Mouse (Mus musculus) lung, adult 2 months (tissue): ENCODE data around the gene Pkd2l1. TPM values are rescaled to one million over a fixed set of nuclear protein-coding genes. Genes with fewer than 3 reads are reported as not detected.

ENCODE experiments used
- DNase-seq: peaks from one replicate; pipeline ENCODE4 v3.0.0; 2022
- H3K4me1 ChIP-seq: fragments of 200-500 bp; 2 replicates; pipeline ENCODE4 v1.6.1; 2011; ENCODE audit warnings: low read length; ENCODE audit not compliant: control insufficient read depth, insufficient read depth
- H3K4me3 ChIP-seq: fragments of 200-500 bp; replicated peaks from 2 replicates; pipeline ENCODE3; 2011; ENCODE audit warnings: low read depth, mild to moderate bottlenecking, control low read depth, low read length; ENCODE audit errors: extremely low read depth
- CTCF ChIP-seq: fragments of 200-500 bp; IDR thresholded peaks from 2 replicates; pipeline ENCODE4 v1.5.1; 2011; ENCODE audit warnings: mild to moderate bottlenecking, low read length, control low read depth; ENCODE audit not compliant: insufficient read depth
- POLR2A ChIP-seq: fragments of 200-500 bp; IDR thresholded peaks from 2 replicates; pipeline ENCODE4 v1.6.1; 2011; ENCODE audit warnings: low read depth, mild to moderate bottlenecking, control low read depth, low read length, borderline replicate concordance; ENCODE audit errors: extremely low read depth
- WGBS: fragments of 180-500 bp; shearing (Covaris S2); methylation state at CpG from one replicate; pipeline ENCODE4 v1.1.7; 2018; 5-methylcytosine and 5-hydroxymethylcytosine counted together
- polyA plus RNA-seq: library from polyadenylated mRNA; depleted of rRNA; stranded (reverse); fragments of >200 nt; gene quantifications from 2 replicates; pipeline ENCODE4 v1.2.3, GENCODE M21; 2012; rRNA removed

The Pkd2l1 gene
- 0.03 and 0.06 TPM in 2 replicates for polyA plus RNA-seq

DNA sequence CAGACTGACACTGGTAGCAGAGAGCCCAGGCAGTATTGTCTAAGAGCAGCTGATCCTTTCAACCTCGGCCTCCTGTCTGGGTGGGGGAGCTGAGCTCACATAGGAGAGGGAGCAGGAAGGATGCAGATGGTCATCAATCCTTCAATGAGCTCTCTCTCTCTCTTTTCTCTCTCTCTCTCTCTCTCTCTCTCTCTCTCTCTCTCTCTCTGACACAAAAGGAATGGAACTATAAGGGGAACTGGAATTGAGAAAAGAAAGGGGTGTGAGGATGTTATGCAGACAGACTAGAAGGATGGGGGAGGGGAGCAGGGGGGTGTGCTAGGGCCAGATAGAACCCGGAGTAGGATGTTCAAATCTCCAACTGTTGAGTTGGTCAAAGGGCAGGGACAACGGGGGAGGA lies at the start of gene Pkd2l1:
Gene Pkd2l1 (minus strand): TSS at position 101 of the 400 bp plus-strand sequence.
- DNase-seq = no peak
- 34% methylated on average over 3 of the region's 3 CpGs for WGBS
- TF ChIP-seq POLR2A = no peak
- no peak for TF ChIP-seq CTCF
- Histone ChIP-seq H3K4me3 (no peak within 1 kb of the TSS), H3K4me1 (no peaks in the 10 kb centered on the region)

DNA sequence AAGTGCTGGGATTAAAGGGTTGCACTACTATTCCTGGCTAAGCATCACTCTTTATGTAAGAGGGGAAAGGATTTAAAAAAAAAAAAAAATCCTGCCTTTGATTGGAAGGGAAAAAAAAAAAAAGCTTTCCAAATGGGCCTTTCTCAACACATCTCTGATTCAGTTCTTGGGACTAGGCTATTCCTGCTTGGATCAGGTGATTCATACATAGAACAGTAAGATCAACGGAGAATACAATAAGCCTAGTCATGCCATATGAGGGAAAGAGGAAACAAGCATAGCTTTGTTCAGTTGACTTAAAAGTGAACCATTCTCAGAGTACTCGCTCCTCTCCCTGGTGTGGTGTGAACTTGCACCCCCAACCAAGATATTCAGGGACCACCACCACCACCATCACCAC lies 46.7 kb upstream of the Pkd2l1 start:
- TF ChIP-seq POLR2A = no peak
- 59% methylated on average over 2 of the region's 2 CpGs for WGBS
- Histone ChIP-seq H3K4me3 (no peak overlapping the region), H3K4me1 (no peaks in the 10 kb centered on the region)
- DNase-seq = no peak

DNA sequence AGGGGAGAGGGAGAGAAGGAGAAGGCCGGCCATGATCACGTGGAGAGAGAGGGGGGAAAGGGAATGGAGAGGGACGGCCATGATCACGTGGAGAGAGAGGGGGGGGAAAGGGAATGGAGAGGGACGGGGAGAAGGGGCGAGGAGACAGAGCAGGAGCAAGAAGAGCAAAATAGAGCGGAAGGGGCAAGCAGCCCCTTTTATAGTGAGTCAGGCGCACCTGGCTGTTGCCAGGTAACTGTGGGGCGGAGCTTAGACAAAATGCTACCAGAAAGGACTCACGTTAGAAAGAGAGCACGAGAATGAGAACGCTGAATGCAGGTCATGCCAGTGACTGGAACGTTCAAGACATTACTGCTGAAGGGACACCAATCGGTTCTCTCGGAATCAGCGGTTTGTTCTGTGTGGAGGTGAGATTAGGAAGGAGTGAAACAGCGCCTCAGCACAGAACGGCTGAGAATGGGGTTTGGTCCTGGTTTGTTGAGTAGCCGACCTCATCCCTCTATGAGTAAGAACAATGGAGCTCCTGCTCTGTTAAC lies 45.3 kb upstream of the Pkd2l1 start:
- TF ChIP-seq CTCF = no peak
- DNase-seq = no peak

DNA sequence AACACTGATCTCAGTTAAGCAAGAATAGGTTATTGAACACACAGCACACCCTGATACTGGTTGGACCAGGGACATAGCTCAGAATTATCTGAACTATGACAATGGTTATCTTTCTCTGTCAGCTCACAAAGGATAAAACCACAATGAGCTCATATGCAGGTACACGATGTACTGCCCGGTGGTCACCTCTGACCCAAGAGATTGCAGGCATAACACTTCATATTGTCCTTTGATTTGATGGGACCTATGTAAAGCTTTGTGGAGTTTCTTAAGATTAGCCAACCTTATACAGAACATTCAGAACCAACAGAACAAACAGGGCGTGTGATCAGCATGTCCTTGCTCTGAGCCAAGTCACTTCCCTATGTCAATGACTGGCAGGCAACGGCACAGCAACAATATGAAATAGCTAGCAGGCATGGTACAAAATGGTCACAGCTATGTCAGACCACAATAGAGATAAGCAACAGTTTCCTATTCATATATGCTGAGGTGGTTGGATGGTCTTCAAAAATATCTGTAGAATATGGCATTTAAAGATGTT lies 39.4 kb upstream of the Pkd2l1 start:
- no peaks in the 10 kb centered on the region for H3K4me1 ChIP-seq
- no peak overlapping the region for H3K4me3 ChIP-seq
- TF ChIP-seq CTCF (no peak), POLR2A (no peak)
- no peak for DNase-seq
- WGBS = 85% methylated on average over 4 of the region's 4 CpGs

More for the DNA sequence above, 45.3 kb upstream of the Pkd2l1 start:
- H3K4me3 ChIP-seq = peak overlapping the region; percentile 32
- H3K4me1 ChIP-seq = no peaks in the 10 kb centered on the region
- WGBS = 17% methylated on average over 19 of the region's 19 CpGs

DNA sequence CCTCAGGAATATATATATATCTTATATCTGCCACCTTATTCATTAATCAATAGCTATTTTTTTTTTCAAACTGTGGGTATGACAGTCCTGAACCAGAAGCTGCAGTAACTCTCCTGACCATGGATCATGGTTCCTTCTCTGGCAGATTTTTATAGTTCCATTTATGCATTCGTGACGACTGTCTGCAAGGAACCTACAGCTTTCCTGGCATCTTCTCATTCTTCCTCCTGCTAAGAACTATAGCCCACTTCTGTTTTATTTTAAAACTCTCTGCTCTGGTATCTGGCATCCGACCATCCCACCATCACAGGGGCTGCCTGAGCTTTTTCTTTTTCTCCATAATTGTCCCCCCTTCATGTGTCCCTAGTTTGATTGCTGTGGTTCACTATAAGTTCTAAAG lies 38.0 kb upstream of the Pkd2l1 start:
- no peak for TF ChIP-seq CTCF
- no peak for TF ChIP-seq POLR2A
- no peak overlapping the region for H3K4me3 ChIP-seq
- 76% methylated on average over 3 of the region's 3 CpGs for WGBS
- no peak for DNase-seq
- no peaks in the 10 kb centered on the region for H3K4me1 ChIP-seq

DNA sequence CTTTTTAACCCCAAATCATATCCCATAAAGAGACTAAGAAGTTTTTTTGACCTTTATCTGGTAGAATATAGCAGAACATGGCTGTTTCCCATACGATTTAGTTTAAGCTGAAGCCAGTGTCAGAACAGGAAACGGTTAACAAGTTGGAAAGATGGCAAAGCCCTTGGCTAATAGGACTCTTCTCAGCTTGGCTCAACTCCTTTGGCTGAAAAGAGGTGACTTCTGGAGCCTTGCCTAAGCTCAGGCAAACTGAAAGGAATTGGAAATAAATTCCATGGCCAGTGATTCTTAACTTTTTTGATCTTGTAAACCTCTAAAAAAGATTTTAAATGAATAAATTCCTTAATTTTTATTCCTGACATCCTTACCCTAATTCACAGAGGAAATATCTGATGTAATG lies 37.5 kb upstream of the Pkd2l1 start:
- 49% methylated on average over 2 of the region's 2 CpGs for WGBS
- no peak for DNase-seq
- Histone ChIP-seq H3K4me3 (no peak overlapping the region), H3K4me1 (no peaks in the 10 kb centered on the region)
- TF ChIP-seq CTCF (no peak), POLR2A (no peak)

DNA sequence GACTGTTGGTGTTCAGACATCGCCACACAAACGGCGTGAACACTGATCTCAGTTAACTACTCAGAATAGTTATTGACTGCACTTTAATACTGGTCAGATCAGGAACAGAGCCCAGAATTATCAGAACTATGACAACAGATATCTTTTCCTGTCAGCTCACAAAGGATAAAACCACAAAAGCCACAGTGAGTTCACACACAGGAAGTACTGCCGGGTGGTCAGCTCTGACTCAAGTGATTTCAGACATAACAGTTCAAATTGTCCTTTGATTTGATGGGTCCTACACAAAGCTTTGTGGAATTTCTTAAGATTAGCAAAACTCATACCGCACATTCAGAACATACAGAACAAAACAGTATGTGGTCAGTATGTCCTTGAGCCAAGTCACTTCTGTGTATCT lies 33.5 kb upstream of the Pkd2l1 start:
- H3K4me1 ChIP-seq = no peaks in the 10 kb centered on the region
- H3K4me3 ChIP-seq = no peak overlapping the region
- 70% methylated on average over 5 of the region's 5 CpGs for WGBS
- TF ChIP-seq CTCF = no peak
- no peak for DNase-seq

DNA sequence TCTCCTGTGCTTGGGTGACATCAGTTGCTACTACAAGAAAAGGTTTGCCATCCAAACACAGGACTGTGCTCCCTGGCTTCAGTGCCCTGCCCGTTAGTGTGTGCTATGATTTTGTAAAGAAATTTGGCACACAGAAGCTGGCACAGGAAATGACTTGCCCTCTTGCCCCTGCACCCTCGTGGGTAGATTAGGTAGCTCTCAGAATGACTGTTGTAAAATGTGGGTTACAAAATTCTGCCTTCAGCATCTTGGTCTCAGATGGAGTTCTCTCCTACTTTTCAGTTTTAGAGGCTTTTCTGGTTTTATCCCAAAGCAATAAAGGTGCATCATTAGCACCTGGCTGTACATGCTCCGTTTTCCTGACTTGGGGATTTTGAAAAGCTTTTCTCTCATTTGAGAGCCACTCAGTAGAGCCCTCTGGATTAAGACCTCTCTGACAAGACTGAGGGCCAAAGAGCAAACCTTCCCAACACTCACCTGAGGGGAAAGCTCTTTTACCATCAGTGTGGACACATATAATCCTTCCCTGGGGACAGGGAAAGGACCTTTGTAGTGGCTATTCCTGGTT lies 25.8 kb upstream of the Pkd2l1 start:
- no peak for DNase-seq
- 36% methylated on average over 3 of the region's 3 CpGs for WGBS
- Histone ChIP-seq H3K4me3 (no peak overlapping the region), H3K4me1 (no peaks in the 10 kb centered on the region)
- TF ChIP-seq POLR2A (no peak), CTCF (no peak)

DNA sequence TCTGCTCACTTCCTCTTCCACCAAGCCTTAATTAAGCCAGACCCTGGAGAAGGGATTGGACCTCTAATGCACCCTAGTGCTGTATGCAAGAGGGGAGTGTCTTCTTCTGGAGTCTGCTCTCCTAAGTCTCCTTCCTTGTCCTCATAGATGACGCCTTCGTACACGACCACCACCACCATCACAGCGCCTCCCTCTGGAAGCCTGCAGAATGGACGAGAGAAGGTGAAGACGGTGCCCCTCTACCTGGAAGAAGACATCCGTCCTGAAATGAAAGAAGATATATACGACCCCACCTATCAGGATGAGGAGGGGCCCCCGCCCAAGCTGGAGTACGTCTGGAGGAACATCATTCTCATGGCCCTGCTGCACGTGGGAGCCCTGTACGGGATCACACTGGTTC lies 23.0 kb upstream of the Pkd2l1 start:
- H3K4me3 ChIP-seq = no peak overlapping the region
- 66% methylated on average over 12 of the region's 12 CpGs for WGBS
- no peak for TF ChIP-seq POLR2A
- no peaks in the 10 kb centered on the region for H3K4me1 ChIP-seq
- DNase-seq = no peak

DNA sequence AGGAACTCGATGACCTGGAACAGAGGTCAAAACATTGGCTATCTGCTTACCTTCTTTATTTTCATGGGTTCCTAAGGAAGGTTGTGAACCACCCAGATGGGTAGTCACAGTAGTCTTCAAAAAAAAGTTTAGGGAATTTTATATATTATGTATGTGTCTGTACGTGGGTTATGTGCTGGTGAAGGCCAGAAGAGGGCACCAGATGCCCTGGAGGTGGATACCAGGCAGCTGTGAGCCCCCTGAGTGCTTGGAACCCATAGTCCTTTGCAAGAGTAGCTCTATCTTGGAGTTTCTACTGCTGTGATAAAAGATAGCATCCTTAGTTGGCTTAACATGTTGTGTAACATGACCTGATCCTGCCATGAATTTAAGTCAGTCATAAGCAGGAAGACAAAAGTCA lies 14.8 kb upstream of the Pkd2l1 start:
- WGBS = 63% methylated on average over 2 of the region's 2 CpGs
- DNase-seq = no peak
- no peaks in the 10 kb centered on the region for H3K4me1 ChIP-seq

More for the DNA sequence above, 14.8 kb upstream of the Pkd2l1 start:
- no peak overlapping the region for H3K4me3 ChIP-seq
- no peak for TF ChIP-seq POLR2A
- no peak for TF ChIP-seq CTCF
